Mouse (Mus musculus): Measurements from ENCODE around the gene Stat5b.

GRCm38 (mm10) chr11:100894146-100894918 is 43.8 kb upstream of the Stat5b start:
- TF ChIP-seq MAX (IDR thresholded peaks at IDR 0.05; ENCODE audit: low read length) (no peak), MYC (IDR thresholded peaks at IDR 0.05; ENCODE audit: low read depth, low read length) (no peak), USF1 (IDR thresholded peaks at IDR 0.05; ENCODE audit: low read depth, low read length) (no peak), POLR2AphosphoS5 (IDR thresholded peaks at IDR 0.05; ENCODE audit: borderline replicate concordance, low read depth, low read length) (no peak), CHD2 (IDR thresholded peaks at IDR 0.05; ENCODE audit: low read length) (no peak), JUND (IDR thresholded peaks at IDR 0.05; ENCODE audit: low read depth, low read length) (no peak), POLR2A (IDR thresholded peaks at IDR 0.05; ENCODE audit: control insufficient read depth in 1 of 2, insufficient read depth in 1 of 2, low read depth in 1 of 2, low read length in 2 of 2, poor library complexity in 1 of 2) (no peak), ZC3H11A (IDR thresholded peaks at IDR 0.05; ENCODE audit: low read depth, low read length) (no peak), CTCF (IDR thresholded peaks at IDR 0.05 in 2 of 3, conservative IDR thresholded peaks at IDR 0.05 in 1 of 3; ENCODE audit: control insufficient read depth in 1 of 3, insufficient read depth in 1 of 3, low read depth in 2 of 3, low read length in 3 of 3, poor library complexity in 1 of 3, severe bottlenecking in 1 of 3) (no peak), KAT2A (conservative IDR thresholded peaks at IDR 0.05; ENCODE audit: low read depth, low read length) (no peak), E2F4 (IDR thresholded peaks at IDR 0.05; ENCODE audit: borderline replicate concordance, low read depth, low read length) (no peak), ETS1 (IDR thresholded peaks at IDR 0.05; ENCODE audit: low read depth, low read length) (no peak)

Measured in MEL (cell line).